In the genomic region with DNA sequence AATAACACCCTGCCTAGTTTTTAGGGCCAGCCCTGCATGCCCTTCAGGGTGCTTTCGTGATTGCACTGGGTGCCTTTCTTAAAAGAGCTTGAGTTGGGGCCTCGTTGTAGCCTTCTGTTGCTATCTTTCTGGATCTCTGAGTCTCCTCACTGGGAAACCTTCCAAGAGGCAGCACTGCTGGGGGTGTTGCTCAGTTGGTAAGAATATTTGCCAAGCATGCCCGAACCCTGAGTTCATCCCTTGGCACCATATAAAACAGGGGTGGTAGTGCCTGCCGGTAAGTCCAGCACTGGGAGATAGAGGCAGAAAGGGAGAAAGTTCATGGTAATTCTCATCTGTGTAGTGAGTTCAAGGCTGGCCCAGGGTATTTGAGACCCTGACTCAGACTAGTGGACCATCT, we compare ENCODE assay signal across 14 mouse cellular contexts. TPM values are rescaled to one million over a fixed set of nuclear protein-coding genes. Genes with fewer than 3 reads are reported as not detected.
A peak's percentile ranks its signal among the peaks of the same experiment; 100 is the strongest.
DNase-seq lines count a peak whose midpoint lies in the region; ATAC-seq lines count a peak whose summit lies in the region.
"Had no signal": no experiment of that assay in that cellular context is flagged by ENCODE, and none has a peak within 500 bp of the region (broad histone marks: within the 10 kb centered on the region; RNA-seq: fewer than 3 reads in every experiment).

No protein-coding gene starts in this region.

- DNase-seq in cerebellum, postnatal 25 days = peak; percentile 48
- no peak for DNase-seq in cerebellum, adult 8-10 months
- DNase-seq in kidney, adult 8-10 months = peak; percentile 49 to 56
- peak; percentile 50 for DNase-seq in MN1 (ENCODE audit: low spot score)
- DNase-seq in adrenal gland, postnatal 10 days = peak; percentile 65
- DNase-seq: heart, adult 11 months; thymus, postnatal 4 days had no signal

- 77% methylated on average over 4 of the region's 4 CpGs for WGBS in kidney, embryonic 16.5 days
- WGBS in intestine, embryonic 15.5 days = 84% methylated on average over 4 of the region's 4 CpGs

- H3K4me3 ChIP-seq in kidney, embryonic 16.5 days (ENCODE audit: low read length) = no peak overlapping the region
- H3K4me3 ChIP-seq in intestine, embryonic 15.5 days (replicated peaks) = no peak overlapping the region
- H3K4me3 ChIP-seq: heart, embryonic 15.5 days; limb, embryonic 13.5 days; liver, embryonic 15.5 days had no signal

- H3K36me3 ChIP-seq in kidney, embryonic 16.5 days (ENCODE audit: insufficient read depth, low read length) = peaks cover 67% of the 10 kb centered on the region
- peaks cover 49% of the 10 kb centered on the region for H3K36me3 ChIP-seq in intestine, embryonic 15.5 days

- no peak overlapping the region for H3K4me2 ChIP-seq in kidney, embryonic 16.5 days (replicated peaks; ENCODE audit: low read depth, low read length)
- H3K4me2 ChIP-seq in intestine, embryonic 15.5 days (replicated peaks) = no peak overlapping the region
- H3K4me2 ChIP-seq: heart, embryonic 15.5 days; limb, embryonic 13.5 days; liver, embryonic 15.5 days had no signal

- H3K4me1 ChIP-seq in kidney, embryonic 16.5 days (ENCODE audit: insufficient read depth, low read length) = peaks cover 50% of the 10 kb centered on the region
- H3K4me1 ChIP-seq in intestine, embryonic 15.5 days (replicated peaks) = peaks cover 36% of the 10 kb centered on the region
- H3K4me1 ChIP-seq: liver, embryonic 15.5 days had no signal

- no peak for ATAC-seq in kidney, embryonic 16.5 days (ENCODE audit: low FRiP score, low TSS enrichment)
- ATAC-seq in monocyte, adult 5-6 weeks (replicated peaks; ENCODE audit: insufficient number of reproducible peaks, low FRiP score, low TSS enrichment, poor library complexity, severe bottlenecking) = no peak
- ATAC-seq in intestine, embryonic 15.5 days = no peak

- no peak overlapping the region for H3K9ac ChIP-seq in kidney, embryonic 16.5 days (replicated peaks; ENCODE audit: low read length)
- H3K9ac ChIP-seq in intestine, embryonic 15.5 days = no peak overlapping the region
- H3K9ac ChIP-seq: heart, embryonic 15.5 days; limb, embryonic 13.5 days; liver, embryonic 15.5 days had no signal

- H3K27ac ChIP-seq in kidney, embryonic 16.5 days (ENCODE audit: low read length) = no peak overlapping the region
- no peak overlapping the region for H3K27ac ChIP-seq in intestine, embryonic 15.5 days
- H3K27ac ChIP-seq: heart, embryonic 15.5 days; kidney, postnatal 0 days; limb, embryonic 13.5 days; liver, embryonic 15.5 days had no signal

- H3K9me3 ChIP-seq in kidney, embryonic 16.5 days (ENCODE audit: low read length) = no peaks in the 10 kb centered on the region
- H3K9me3 ChIP-seq in intestine, embryonic 15.5 days = no peaks in the 10 kb centered on the region
- H3K9me3 ChIP-seq: heart, embryonic 15.5 days; limb, embryonic 13.5 days; liver, embryonic 15.5 days had no signal

- no peaks in the 10 kb centered on the region for H3K27me3 ChIP-seq in kidney, embryonic 16.5 days (ENCODE audit: insufficient read depth, low read length)
- no peaks in the 10 kb centered on the region for H3K27me3 ChIP-seq in intestine, embryonic 15.5 days (replicated peaks)
- H3K27me3 ChIP-seq: liver, embryonic 15.5 days had no signal

RNA-seq across cellular contexts. Expression of a gene that starts 30.1 kb away (rescaled TPM):
- 26.0 and 30.8 TPM in 2 replicates for polyA plus RNA-seq in kidney, embryonic 16.5 days (2015; fragmentation: Nextera tagmentation; extraction: Ambion mirVana)
- 10 to 100 TPM; 82.4 to 92.7 TPM for total RNA-seq in adrenal gland, postnatal 10 days (2021)
- 96.0 to 177 TPM (median 119 TPM) in 3 replicates for total RNA-seq in monocyte, adult 5-6 weeks (2017)
- 18.6 and 20.3 TPM in 2 replicates for polyA plus RNA-seq in intestine, embryonic 15.5 days (2015; fragmentation: Nextera tagmentation; extraction: Ambion mirVana)
